Mouse (Mus musculus): ENCODE data around the gene Thsd7a. TPM values are rescaled to one million over a fixed set of nuclear protein-coding genes. Genes with fewer than 3 reads are reported as not detected.

Thsd7a gene
- polyA plus RNA-seq, 1 experiment from 2014 or later: 52.4 TPM

DNA sequence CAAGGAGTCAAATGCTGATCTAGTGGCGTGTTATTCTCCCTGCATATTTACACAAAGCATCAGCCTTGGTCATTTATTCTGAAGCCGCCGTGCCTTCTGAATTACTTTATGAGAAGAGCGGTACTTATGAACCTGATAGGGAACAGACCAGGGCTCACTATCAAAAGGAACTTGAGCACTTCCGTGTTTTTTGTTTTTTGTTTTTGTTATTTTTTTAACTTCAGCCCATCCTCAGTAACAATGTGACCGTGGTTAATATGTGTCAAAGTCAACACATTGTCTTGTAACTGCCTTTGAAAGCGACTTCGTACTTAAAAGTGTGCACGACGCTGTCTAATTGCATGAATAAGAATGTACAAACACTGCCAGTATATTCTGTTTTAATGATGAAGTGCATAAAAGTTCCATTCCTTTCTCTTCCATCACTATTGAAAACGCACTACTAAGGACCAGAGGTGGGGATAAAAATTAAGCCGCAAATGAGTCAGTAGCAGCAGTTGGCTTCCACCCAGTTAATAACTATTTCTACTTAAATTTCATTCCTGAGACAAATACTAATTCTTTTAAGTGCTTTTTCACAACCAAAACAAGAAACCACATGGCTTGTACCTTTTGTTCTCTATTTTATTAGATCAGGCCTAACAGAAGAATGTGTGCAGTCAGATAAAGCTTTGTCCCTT, 461 bp upstream of the Thsd7a start:
- Histone ChIP-seq H3K27ac (peak overlapping the region; percentile 97), H3K4me3 (peak overlapping the region; percentile 63), H3K4me1 (peaks cover 15% of the 10 kb centered on the region), H3K9ac (peak overlapping the region; percentile 72; the same call in 1 of the 2 replicates), H3K36me3 (no peaks in the 10 kb centered on the region), H3K27me3 (no peaks in the 10 kb centered on the region), H3K9me3 (replicated peaks) (no peaks in the 10 kb centered on the region), H3K4me2 (replicated peaks) (peak overlapping the region; percentile 71)
- 11% methylated on average over 12 of the region's 12 CpGs for WGBS
- ATAC-seq (ENCODE audit: low FRiP score): peak; percentile 4; the same call in 1 of the 2 replicates

GRCm38 (mm10) chr6:12748454-12748786, 790 bp downstream of the Thsd7a start:
- Histone ChIP-seq H3K27ac (peak overlapping the region; percentile 97), H3K4me3 (peak overlapping the region; percentile 63), H3K4me2 (replicated peaks) (peak overlapping the region; percentile 71), H3K9me3 (replicated peaks) (no peaks in the 10 kb centered on the region), H3K27me3 (no peaks in the 10 kb centered on the region), H3K9ac (peak overlapping the region; percentile 72), H3K36me3 (no peaks in the 10 kb centered on the region), H3K4me1 (peaks cover 15% of the 10 kb centered on the region)
- 0% methylated on average over 6 of the region's 6 CpGs for WGBS
- ATAC-seq (ENCODE audit: low FRiP score): no peak

DNA sequence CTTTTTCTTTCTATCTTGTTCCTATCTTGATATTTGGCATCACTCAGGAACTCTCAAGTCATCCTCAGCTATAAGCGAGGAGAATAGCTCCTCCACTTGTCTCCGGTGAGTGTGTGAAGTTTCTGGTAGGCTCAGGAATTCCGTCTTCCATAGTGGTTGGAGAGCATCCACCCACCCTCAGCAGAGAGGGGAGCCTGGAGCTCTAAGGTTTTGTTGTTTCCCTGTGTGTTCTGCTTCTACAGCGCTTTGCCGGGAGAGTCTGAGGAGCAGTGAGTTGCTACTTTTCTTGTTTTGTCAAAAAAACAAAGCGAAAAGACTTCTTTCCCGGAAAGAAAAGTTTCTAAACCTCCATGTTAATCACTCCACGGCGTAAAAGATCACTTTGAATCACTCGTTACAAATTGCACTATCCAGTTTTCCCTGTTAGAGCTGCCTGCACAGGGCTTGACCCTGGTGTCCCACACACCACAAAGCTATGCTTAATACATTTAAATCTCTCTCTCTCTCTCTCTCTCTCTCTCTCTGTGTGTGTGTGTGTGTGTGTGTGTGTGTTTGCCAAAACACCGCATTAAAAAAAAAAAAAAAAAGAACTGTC, 1.3 kb downstream of the Thsd7a start:
- Histone ChIP-seq H3K27me3 (no peaks in the 10 kb centered on the region), H3K9ac (peak overlapping the region; percentile 72), H3K4me1 (peaks cover 15% of the 10 kb centered on the region), H3K36me3 (no peaks in the 10 kb centered on the region), H3K27ac (peak overlapping the region; percentile 97), H3K9me3 (replicated peaks) (no peaks in the 10 kb centered on the region), H3K4me3 (peak overlapping the region; percentile 63), H3K4me2 (replicated peaks) (peak overlapping the region; percentile 71)
- ATAC-seq (ENCODE audit: low FRiP score): no peak
- 6% methylated on average over 11 of the region's 11 CpGs for WGBS

DNA sequence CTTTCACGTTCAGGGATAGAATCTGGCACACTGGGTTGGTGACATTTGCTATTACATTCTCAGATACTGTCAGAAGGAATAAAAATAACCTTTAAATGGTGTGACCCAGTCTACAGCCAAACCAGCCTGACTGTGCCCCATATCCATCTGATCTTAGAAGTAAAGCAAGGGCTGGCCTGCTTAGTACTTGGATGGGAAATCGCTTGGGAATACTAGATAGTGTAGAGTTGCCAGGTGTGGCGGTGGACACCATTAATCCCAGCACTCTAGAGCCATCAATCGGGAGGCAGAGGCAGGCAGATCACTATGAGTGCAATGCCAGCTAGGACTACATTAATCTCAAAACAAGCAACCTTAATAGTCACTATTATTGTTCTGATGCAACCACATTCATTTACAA, 6.4 kb downstream of the Thsd7a start:
- Histone ChIP-seq H3K27me3 (no peaks in the 10 kb centered on the region), H3K9me3 (replicated peaks) (no peaks in the 10 kb centered on the region), H3K4me2 (replicated peaks) (no peak overlapping the region), H3K27ac (no peak overlapping the region), H3K36me3 (no peaks in the 10 kb centered on the region), H3K4me1 (no peaks in the 10 kb centered on the region), H3K4me3 (no peak overlapping the region), H3K9ac (no peak overlapping the region)
- 84% methylated on average over 4 of the region's 4 CpGs for WGBS
- ATAC-seq (ENCODE audit: low FRiP score): no peak

DNA sequence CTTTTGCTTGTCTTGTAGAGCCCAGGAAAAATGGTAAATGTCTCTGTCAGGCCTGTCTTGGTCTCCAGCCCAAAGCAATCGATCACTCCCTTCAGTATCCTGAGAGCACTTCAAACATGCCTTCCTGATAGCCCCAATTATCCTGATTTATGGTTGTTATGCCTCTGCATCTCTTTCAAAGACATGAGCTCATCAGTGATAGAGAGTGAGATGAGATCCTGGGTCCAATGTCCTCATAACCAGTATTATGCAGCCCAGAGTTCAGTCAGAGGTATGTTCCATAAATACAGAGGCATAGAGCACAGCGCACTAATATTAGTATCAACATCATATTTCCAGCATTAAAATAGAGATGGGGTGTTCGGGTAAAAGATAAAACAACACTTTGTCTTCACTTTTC, 15.3 kb downstream of the Thsd7a start:
- no peak overlapping the region for H3K4me2 ChIP-seq (replicated peaks)
- no peaks in the 10 kb centered on the region for H3K9me3 ChIP-seq (replicated peaks)
- H3K27ac ChIP-seq: no peak overlapping the region
- H3K36me3 ChIP-seq: no peaks in the 10 kb centered on the region; the same call in 1 of the 2 replicates
- no peak for ATAC-seq (ENCODE audit: low FRiP score)
- no peak overlapping the region for H3K4me3 ChIP-seq
- H3K4me1 ChIP-seq: peaks cover 6% of the 10 kb centered on the region; the same call in 1 of the 2 replicates
- H3K27me3 ChIP-seq: no peaks in the 10 kb centered on the region
- 85% methylated on average over 3 of the region's 3 CpGs for WGBS
- H3K9ac ChIP-seq: no peak overlapping the region

DNA sequence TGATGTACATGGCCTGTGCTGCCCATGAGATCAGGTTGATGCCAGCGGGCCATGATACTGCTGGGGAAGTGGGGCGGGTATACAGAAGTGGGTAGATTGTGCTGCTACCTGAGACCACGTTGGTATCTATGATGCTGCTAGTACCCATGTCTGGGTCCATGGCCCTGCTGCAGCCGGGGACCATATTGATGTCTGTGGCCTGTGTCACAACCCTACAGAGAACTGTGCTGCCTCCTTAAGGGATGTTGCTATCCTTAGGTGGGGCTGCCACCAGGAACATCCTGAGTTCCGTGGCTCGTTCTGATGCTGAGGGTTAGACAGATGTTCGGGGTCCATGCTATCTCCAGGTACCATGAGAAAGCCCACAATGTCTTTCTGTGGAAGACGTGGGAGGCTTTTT, 33.1 kb downstream of the Thsd7a start:
- 92% methylated on average over 8 of the region's 8 CpGs for WGBS
- H3K9ac ChIP-seq: no peak overlapping the region

GRCm38 (mm10) chr6:12712581-12712980, 36.6 kb downstream of the Thsd7a start:
- H3K36me3 ChIP-seq: no peaks in the 10 kb centered on the region
- H3K9ac ChIP-seq: no peak overlapping the region
- H3K27ac ChIP-seq: no peak overlapping the region
- H3K4me3 ChIP-seq: no peak overlapping the region
- no peak overlapping the region for H3K4me2 ChIP-seq (replicated peaks)
- no peaks in the 10 kb centered on the region for H3K4me1 ChIP-seq
- H3K9me3 ChIP-seq (replicated peaks): no peaks in the 10 kb centered on the region
- WGBS: 64% methylated on average over 3 of the region's 3 CpGs
- ATAC-seq (ENCODE audit: low FRiP score): 0 out of 2 replicates have a peak, but pooled peaks have one; percentile 48
- no peaks in the 10 kb centered on the region for H3K27me3 ChIP-seq

More for the DNA sequence above, 33.1 kb downstream of the Thsd7a start:
- Histone ChIP-seq H3K36me3 (no peaks in the 10 kb centered on the region), H3K9me3 (replicated peaks) (no peaks in the 10 kb centered on the region), H3K4me3 (no peak overlapping the region), H3K27me3 (no peaks in the 10 kb centered on the region), H3K4me1 (no peaks in the 10 kb centered on the region), H3K27ac (no peak overlapping the region), H3K4me2 (replicated peaks) (no peak overlapping the region)
- no peak for ATAC-seq (ENCODE audit: low FRiP score)

- H3K27ac ChIP-seq: no peak overlapping the region
- no peaks in the 10 kb centered on the region for H3K27me3 ChIP-seq
- no peaks in the 10 kb centered on the region for H3K4me1 ChIP-seq
- H3K4me3 ChIP-seq: no peak overlapping the region
- H3K9ac ChIP-seq: no peak overlapping the region
- H3K36me3 ChIP-seq: 0 out of 2 replicates have a peak, but pooled peaks cover 4% of the 10 kb centered on the region
- no peaks in the 10 kb centered on the region for H3K9me3 ChIP-seq (replicated peaks)
- ATAC-seq (ENCODE audit: low FRiP score): no peak
- 62% methylated on average over 3 of the region's 3 CpGs for WGBS
- H3K4me2 ChIP-seq (replicated peaks): no peak overlapping the region
Measured at GRCm38 (mm10) chr6:12702925-12703324, 46.3 kb downstream of the Thsd7a start.

DNA sequence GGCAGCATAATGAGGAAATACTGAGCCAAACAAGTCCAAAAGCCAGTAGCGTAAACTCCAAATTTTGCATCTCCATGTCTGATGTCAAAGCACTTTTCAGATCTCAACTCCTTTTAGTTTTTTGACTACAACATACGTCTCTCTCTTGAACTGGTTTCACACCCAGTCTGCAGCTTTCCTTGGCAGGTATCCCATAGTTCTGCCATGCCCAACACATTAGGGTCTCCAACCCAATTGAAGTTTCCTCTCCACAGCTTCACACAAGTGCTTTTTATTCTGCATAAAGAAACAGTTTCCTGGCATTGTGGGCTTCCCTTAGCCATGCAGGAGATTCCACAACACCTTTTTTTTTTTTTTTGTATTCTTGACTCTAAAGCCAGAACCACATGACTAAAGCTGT, 50.1 kb downstream of the Thsd7a start:
- Histone ChIP-seq H3K27ac (no peak overlapping the region), H3K4me3 (no peak overlapping the region), H3K36me3 (no peaks in the 10 kb centered on the region), H3K27me3 (no peaks in the 10 kb centered on the region), H3K4me2 (replicated peaks) (no peak overlapping the region), H3K9me3 (replicated peaks) (no peaks in the 10 kb centered on the region), H3K9ac (no peak overlapping the region), H3K4me1 (no peaks in the 10 kb centered on the region)
- WGBS: 87% methylated on average over 2 of the region's 2 CpGs
- no peak for ATAC-seq (ENCODE audit: low FRiP score)

GRCm38 (mm10) chr6:12693689-12694088, 55.5 kb downstream of the Thsd7a start:
- Histone ChIP-seq H3K4me3 (no peak overlapping the region), H3K9me3 (replicated peaks) (no peaks in the 10 kb centered on the region), H3K27ac (no peak overlapping the region), H3K4me2 (replicated peaks) (no peak overlapping the region), H3K27me3 (no peaks in the 10 kb centered on the region), H3K9ac (no peak overlapping the region), H3K36me3 (no peaks in the 10 kb centered on the region), H3K4me1 (no peaks in the 10 kb centered on the region)
- ATAC-seq (ENCODE audit: low FRiP score): peak; percentile 74
- 35% methylated on average over 1 of the region's 1 CpGs for WGBS

GRCm38 (mm10) chr6:12693239-12693638, 56.0 kb downstream of the Thsd7a start:
- Histone ChIP-seq H3K9me3 (replicated peaks) (no peaks in the 10 kb centered on the region), H3K4me1 (no peaks in the 10 kb centered on the region), H3K27ac (no peak overlapping the region; the same call in 1 of the 2 replicates), H3K4me3 (no peak overlapping the region), H3K36me3 (no peaks in the 10 kb centered on the region), H3K4me2 (replicated peaks) (no peak overlapping the region), H3K27me3 (no peaks in the 10 kb centered on the region), H3K9ac (no peak overlapping the region)
- 0 out of 2 replicates have a peak, but pooled peaks have one; percentile 43 for ATAC-seq (ENCODE audit: low FRiP score)
- 76% methylated on average over 3 of the region's 3 CpGs for WGBS

DNA sequence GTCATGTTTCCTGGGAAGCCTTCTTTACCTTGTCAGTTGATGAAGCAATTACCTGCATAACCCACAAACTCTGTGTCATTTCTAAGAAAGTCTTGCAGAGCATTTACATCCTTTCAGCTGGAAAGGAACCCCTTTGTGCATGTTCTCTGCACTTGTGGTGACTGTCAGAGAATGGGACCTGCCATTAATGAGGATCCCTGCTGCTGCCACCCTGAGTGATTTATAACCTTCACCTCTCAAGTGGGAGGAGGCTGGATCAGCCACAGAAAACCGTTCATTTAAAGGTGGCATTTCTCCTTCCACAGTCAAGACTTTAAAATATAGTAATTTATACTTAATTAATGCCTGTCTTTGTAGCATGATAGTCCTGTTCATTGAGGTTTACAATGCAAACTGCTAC, 99.6 kb downstream of the Thsd7a start:
- no peak overlapping the region; the same call in 1 of the 2 replicates for H3K27ac ChIP-seq
- no peaks in the 10 kb centered on the region for H3K27me3 ChIP-seq
- H3K4me1 ChIP-seq: no peaks in the 10 kb centered on the region
- WGBS: 25% methylated on average over 1 of the region's 1 CpGs
- H3K9ac ChIP-seq: no peak overlapping the region
- no peak overlapping the region for H3K4me3 ChIP-seq
- H3K36me3 ChIP-seq: no peaks in the 10 kb centered on the region
- ATAC-seq (ENCODE audit: low FRiP score): no peak
- no peaks in the 10 kb centered on the region for H3K9me3 ChIP-seq (replicated peaks)
- no peak overlapping the region for H3K4me2 ChIP-seq (replicated peaks)

Data from hindbrain, embryonic 12.5 days (tissue).